Mouse (Mus musculus) layer of hippocampus, adult 8-10 months (tissue): ENCODE results near the gene Actl9. TPM values are rescaled to one million over a fixed set of nuclear protein-coding genes. Genes with fewer than 3 reads are reported as not detected.
A peak's percentile ranks its signal among the peaks of the same experiment; 100 is the strongest.

Experiments
- DNase-seq, 2 experiments: peaks; one replicate each; pipeline ENCODE4 v3.0.0; 2022; ENCODE audit warnings: low spot score in 2 of 2
- total RNA-seq, 4 experiments: library from RNA; stranded (reverse); gene quantifications; 2 replicates each; pipeline ENCODE4 v1.2.4; 2022

Gene Actl9
- total RNA-seq = not detected

DNA sequence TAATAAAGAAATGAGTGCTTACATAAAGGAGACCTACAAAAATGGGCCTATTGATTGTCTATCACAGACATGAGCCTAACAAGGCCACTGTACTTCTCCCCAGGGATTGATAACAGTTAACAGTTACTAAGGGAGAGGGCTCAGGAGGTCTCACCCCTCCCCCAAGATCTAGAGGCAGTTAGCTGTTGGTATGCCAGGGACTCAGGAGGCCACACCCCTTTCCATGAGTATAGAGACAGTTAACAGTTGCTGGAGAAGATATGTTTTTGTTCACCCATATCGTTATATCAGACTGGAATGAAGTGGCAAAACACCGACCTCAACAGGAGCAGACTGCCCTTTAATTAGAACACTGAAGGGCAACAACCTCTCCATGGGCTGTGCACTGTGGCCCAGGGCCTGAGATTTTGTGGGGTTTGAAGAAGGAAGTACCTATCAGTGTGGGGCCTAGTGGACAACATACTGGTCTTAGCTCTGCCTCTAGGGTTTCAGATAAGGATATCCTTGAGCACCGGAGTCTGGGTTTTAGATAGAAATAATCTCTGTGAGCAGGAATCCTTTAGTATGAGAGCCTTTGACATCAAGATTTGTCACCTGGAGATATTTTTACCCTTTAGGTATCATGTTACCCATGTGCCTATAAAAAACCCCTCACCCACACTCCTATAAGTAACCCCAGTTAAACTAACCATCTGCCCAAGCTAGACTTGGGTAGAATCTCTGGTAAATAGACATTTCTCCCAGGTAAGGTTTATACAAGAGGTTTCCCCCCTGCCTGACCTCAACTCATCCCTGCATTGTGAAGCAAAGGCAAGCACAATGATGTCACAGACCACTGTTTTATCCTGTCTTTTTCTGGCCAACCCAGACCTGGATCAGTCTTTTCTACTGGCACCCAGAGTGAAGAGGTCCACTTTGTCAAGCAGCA is at the start of gene Actl9:
Actl9 (plus strand) TSS at position 878 of the 928 bp plus-strand sequence.
- DNase-seq = no peak

- DNase-seq = no peak
Observed at GRCm38 (mm10) chr17:33385705-33386104, 47.0 kb upstream of the Actl9 start.

GRCm38 (mm10) chr17:33392271-33392670 is 40.4 kb upstream of the Actl9 start:
- DNase-seq = no peak

DNA sequence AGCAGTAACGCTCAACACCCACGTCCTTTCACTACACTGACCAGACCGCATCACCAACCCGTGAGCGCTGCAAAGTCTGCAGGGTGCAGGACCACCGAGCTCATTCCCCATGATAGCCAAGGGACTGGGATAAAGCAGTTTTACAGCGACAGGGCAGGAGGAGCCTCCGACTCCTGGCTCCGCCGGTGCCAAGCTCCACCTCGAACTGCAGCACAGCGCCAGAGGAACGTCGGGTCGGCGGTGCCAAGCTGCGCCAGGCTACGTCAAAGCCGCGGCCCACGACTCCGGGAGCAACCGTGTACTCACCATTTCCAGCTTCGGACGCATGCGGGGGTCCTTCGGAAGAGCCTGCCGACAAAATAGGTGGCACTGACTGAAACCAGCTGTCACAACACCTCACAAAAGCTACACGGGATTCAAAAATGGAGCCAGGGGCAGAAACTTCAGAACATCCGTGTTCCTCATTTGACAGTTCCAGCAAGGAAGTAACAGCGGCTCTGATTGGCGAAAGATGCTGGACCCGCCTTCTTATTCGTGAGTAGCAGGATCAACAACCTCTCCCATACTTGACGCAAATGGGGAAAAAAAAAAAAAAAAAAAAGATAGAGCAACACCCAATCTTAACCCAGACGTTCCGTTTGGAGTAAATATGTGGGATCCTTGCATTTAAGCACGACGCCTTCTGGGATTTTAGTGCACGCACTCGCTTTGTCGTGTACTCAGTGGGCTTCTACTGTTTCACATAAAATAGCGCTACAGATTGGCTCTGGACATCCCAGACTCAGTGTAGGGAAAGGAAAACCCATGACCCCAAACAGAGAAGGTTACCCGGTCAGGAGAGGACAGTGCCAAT is 38.3 kb upstream of the Actl9 start, which contains the start of gene Zfp101:
Zfp101 (minus strand) TSS at position 460 of the 853 bp plus-strand sequence.
- peak; percentile 90 to 94 for DNase-seq

DNA sequence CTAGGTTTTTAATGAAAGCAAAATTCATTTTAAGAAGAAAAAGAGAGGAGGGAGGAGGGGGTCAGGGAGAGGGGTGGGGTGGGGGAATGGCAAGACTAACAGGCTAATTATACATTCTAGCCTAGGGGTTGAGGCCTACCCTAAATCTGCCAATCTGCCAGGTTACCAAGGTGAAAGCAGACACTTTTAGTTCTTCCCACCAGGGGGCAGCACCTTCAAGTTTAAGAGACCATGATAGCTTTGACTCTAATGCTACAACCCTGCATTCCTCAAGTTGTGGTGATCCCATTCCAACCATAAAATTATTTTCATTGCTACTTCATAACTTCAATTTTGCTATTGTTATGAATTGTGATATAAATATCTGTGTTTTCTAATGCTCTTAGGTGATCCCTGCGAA is 6.5 kb downstream of the Actl9 start:
- DNase-seq = peak; percentile 25 to 71

- DNase-seq = no peak
Observed at GRCm38 (mm10) chr17:33439922-33440321, 7.2 kb downstream of the Actl9 start.

- DNase-seq = no peak
Observed at GRCm38 (mm10) chr17:33441159-33441558, 8.5 kb downstream of the Actl9 start.

GRCm38 (mm10) chr17:33456631-33457030 is 23.9 kb downstream of the Actl9 start:
- no peak for DNase-seq

- no peak for DNase-seq
Observed at GRCm38 (mm10) chr17:33471206-33471605, 38.5 kb downstream of the Actl9 start.

Other genes with a start within 250 kb of the Actl9 start
- not detected for gene Olfr239, start 241.6 kb upstream of the Actl9 start, total RNA-seq
- 1 to 10 TPM in 3 of 4 experiments, under 1 TPM in 1; 0.75 to 1.5 (median 1.2) TPM for gene Olfr1564, start 211.2 kb upstream of the Actl9 start, total RNA-seq
- 10 to 100 TPM; 12.7 to 13.8 (median 13.3) TPM for gene Zfp955a, start 177.8 kb upstream of the Actl9 start, total RNA-seq
- not detected for gene Olfr63, start 168.2 kb upstream of the Actl9 start, total RNA-seq
- gene Zfp955b, start 143.4 kb upstream of the Actl9 start, total RNA-seq = 10 to 100 TPM; 25.4 to 38.6 (median 31.1) TPM
- gene Zfp81, start 74.0 kb upstream of the Actl9 start, total RNA-seq = 10 to 100 TPM; 17.0 to 21.7 (median 18.9) TPM
- gene Zfp101, start 38.3 kb upstream of the Actl9 start, total RNA-seq = 10 to 100 TPM; 10.5 to 14.6 (median 12.3) TPM
- 10 to 100 TPM; 25.9 to 42.7 (median 30.9) TPM for gene Adamts10, start 91.3 kb downstream of the Actl9 start, total RNA-seq
- 10 to 100 TPM in 2 of 4 experiments, 1 to 10 TPM in 2; 1.3 to 11.8 (median 6.8) TPM for gene Myo1f, start 122.8 kb downstream of the Actl9 start, total RNA-seq
- gene Zfp414, start 196.2 kb downstream of the Actl9 start, total RNA-seq = 10 to 100 TPM; 51.2 to 62.6 (median 52.6) TPM
- gene Pram1, start 205.2 kb downstream of the Actl9 start, total RNA-seq = 1 to 10 TPM in 2 of 4 experiments, under 1 TPM in 2; 0.36 to 1.3 (median 0.96) TPM